Mouse (Mus musculus): ENCODE measurements around the gene Tbc1d23.
"Not testable (repeated sequence)": the region's sequence is repeated elsewhere in the genome, so short reads cannot be mapped to it uniquely, and the experiment has no call there.

Tbc1d23 gene

DNA sequence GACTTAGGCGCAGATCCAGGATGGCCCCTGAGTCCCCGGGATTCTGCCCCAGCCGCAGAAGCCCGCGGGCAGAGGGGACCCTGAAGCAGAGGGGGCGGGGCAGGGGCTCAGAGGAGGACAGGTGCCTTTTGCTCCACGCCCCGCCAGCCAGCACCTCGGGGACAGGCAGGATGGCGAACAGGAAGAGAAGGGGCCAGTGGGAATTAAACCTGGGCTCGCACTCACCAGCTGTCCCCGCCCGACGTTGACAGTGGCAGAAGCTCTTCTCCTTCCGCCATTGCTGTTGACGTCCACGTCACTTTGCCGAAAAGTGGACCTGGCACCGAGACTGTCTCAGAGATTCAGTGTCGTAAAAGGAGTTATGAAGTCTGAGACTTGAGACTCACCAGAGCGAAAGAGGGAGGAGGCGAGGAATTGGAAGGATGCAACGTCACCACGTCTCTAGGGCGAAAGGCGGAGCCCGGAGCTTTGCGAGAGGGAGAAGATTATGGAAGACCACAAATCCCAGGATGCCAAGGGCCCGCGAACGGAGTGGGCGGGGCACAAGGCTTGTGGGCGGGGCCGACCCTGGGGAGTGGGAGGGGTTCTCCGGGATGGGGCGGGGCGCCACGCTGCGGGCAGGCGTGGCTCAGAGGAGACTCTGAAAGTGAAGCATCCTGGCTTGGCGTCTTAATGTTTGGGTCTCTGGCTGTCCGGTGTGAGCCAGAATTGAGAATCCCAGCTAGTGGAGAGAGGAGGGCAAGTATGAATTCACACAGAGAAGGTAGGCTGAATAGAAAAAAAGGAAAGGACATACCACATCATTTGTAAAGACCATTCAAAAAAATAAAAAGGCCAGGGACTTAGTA is at the start of gene Tbc1d23:
Tbc1d23 (minus strand) TSS at position 416 of the 848 bp plus-strand sequence.
- DNase-seq (ENCODE audit: extremely low spot score): peak; percentile 99

GRCm38 (mm10) chr16:57280221-57281217 is 49.2 kb upstream of the Tbc1d23 start:
- no peak for DNase-seq (ENCODE audit: extremely low spot score)

DNA sequence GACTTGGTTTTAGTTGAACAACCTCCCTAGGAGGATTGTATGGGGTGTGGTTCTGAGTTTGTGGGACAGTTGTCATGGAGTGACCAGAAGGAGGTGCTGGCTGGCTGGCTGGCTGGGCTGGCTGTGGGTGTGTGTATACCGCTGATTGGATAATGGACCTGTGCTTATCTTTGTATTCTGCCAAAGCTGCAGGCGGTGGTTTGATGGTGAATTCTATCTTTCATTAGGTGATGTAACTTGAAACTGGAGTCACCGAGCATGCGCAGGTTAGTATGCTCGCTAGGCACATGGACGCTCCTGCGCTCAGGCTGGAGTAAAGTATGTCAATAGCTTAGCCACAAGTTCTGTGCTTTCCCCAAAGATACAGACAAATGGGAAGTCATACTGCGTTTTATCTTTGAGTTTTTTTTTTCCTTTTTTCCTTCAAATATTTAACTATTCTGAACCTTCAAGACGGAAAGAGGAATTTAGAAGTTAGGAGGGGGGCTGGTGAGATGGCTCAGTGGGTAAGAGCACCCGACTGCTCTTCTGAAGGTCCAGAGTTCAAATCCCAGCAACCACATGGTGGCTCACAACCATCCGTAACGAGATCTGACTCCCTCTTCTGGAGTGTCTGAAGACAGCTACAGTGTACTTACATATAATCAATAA is 47.8 kb upstream of the Tbc1d23 start:
- DNase-seq (ENCODE audit: extremely low spot score): no peak

GRCm38 (mm10) chr16:57269751-57270150 is 38.4 kb upstream of the Tbc1d23 start:
- DNase-seq (ENCODE audit: extremely low spot score): no peak

DNA sequence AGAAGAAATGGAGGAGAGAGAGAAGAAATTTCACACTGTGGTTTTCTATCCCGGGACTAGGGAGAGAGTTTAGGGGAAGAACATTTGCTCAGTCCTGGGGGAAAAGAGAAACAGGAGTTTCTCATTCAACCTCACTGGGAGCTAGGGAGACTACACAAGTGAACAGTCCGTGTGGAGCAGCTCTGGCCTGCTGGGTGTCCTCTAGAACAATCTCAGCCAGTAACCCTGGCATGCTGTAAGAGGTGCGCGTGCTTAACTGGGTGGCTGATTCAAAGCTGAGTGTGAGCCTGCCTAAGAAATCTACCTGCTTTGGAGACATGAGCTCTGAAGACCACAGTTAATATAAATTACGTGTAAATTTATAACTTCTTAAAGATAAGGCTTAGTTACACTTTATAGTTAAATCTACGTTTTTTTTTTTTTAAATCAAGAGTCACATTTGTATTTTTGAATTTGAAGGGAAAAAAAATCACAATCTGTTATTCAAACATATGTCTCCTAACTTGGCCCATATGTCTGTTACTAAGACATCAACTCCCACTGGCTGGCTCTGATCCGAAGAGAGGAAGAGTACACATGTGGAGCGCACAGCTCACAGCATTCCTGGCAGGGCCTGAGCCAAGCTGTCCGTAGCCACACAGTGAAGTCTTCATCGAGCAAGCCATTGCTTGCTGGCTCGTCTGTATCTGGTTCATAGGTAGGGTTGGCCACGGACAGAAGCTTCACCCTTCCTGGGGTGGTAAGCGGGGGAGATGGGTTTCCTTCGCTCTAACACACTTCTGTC is 36.9 kb upstream of the Tbc1d23 start:
- no peak for DNase-seq (ENCODE audit: extremely low spot score)

DNA sequence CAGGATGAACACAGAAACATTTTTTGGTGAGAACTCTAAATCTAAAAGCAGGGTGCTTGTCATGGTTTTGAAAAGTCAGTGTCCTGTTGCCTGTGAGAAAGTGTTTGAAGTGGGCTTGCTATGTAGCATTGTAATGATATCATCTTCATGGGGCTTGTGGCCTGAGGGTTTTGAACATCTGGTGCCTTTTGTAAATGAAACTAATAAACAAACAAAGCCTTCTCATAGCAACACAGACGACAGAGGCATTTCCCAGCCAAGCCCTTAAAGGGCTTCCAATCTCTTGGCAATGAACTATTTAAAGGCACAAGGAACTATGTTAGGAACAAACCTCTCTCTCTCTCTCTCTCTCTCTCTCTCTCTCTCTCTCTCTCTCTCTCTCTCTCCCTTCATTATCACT is 35.8 kb upstream of the Tbc1d23 start:
- no peak for DNase-seq (ENCODE audit: extremely low spot score)

DNA sequence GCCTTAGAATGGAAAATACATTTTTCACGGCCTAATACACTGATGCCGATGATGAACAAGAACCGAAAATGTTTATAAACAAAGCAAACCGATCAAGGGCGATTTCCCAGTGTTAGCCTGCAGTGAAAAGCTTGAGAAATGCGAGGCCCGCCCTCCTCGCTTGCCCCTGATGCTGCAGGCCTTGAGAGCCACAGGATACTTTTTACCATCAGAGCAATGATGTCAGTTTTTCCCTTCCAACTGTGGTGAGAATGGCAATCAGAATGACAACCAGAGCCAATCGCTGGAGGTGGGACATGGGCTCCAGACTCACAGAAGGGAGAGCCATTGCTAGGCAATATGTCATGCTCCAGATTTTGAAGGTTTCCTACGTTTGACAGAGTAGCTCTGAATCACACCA is 28.8 kb upstream of the Tbc1d23 start:
- DNase-seq (ENCODE audit: extremely low spot score): no peak

DNA sequence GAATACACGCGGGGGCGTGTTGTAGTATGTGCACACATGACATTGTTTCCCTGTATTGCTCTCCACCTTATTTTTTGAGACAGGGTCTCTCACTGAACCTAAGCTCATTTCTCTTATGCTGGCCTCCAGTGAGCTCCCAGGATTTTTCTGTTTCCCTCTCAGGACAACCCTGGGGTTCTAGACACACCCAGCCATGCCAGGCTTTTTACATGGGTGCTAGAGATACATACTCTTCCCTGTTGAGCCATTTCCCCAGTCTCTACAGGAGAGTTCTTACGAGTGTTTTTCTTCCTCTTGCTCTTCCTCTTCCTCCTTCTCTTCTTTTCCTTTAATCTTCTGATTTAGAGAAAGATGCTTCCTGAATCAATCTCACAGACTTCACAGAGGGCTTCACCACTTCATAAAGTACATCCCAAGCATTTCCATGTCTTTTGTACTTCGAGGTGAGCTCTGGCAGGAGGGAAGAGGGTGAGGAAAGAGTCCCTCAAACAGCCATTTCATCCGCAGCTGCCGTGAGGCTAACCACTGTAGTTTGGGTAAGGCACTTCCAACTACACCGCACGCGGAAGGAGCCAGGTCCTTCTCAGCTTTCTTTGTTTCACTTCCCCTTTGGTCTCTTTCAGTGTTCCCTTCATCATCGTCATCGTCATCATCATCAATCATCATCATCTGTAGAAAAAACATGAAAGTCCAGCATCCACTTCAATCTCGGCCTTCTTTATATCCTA is 28.2 kb upstream of the Tbc1d23 start:
- no peak for DNase-seq (ENCODE audit: extremely low spot score)

DNA sequence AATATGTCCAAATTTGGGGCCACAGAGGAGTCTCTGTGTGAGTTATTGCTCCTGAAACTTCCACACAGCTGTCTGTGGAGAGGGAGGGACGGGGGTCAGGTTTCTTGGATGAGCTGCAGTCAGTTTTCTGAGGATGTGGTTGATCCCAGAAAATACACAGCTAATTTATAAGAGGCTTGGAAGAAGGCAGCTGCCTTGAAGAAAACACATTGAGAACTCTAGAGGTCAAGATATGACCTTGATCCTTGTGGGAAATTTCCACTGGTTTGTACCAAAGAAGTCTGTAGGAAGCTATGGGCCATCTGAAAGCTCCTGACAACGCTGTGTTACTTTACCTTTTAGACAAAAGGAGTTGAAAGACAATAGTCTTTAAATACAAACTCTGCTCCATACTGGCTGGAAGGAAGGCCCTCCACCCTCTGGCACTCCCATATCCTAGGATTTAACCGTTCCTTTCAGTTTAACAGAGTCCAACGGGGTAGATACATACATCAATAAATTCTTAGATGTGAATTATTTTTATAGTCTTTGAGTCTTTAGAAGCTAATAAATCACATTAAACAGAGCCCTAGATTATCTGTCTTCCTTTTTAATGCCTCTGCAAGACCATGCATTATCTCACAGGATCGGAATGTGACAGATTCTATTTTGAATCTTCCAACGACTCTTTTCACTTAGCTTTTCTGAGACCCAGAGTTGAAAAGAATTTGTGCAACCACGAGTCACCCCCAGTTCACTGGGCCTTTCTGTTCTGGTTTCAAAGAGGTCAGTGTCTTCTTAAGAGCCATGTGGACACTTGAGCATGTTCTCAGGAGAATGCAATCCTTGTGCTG is 20.5 kb upstream of the Tbc1d23 start:
- DNase-seq (ENCODE audit: extremely low spot score): no peak

- DNase-seq (ENCODE audit: extremely low spot score): no peak
Measured at GRCm38 (mm10) chr16:57250991-57251390, 19.7 kb upstream of the Tbc1d23 start.

DNA sequence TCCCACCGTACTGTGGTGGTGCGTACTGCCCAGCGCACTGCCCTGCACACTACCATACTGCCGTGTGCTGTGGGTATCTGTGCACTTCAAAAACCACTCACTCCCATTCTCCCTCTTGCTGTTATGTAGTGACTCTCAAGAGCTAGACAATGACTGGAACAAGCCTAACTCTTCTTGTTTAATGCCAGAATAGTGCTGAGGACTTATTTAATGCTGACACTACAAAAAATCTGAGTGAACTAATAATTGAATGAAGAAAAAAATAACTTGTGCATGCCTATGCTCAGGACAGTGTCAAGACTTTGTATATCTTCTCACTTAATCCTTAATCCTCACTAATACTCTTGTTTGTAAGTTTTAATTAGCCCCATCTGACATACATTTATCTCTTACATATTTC is 16.2 kb upstream of the Tbc1d23 start:
- no peak for DNase-seq (ENCODE audit: extremely low spot score)

- DNase-seq (ENCODE audit: extremely low spot score): no peak
Measured at GRCm38 (mm10) chr16:57246596-57246995, 15.3 kb upstream of the Tbc1d23 start.

DNA sequence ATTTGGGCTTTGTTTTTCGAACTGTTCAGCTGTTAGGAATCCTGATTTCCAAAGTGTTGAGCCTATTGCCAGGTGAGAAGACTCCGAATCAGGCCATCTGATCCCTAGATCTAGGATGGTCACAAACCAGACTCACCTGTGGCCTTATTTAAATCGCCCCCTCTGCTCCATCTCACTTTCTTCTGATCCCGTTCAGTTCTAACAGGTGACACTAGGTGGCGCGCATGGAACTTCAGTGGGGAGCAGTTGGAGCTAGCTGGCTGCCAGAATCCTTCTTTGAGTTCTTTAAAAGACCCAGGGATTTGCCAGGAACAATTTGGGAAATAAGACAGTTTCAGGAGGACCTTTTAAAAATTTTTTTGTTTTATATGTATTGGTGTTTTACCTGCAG is 12.5 kb upstream of the Tbc1d23 start:
- peak; percentile 82 for DNase-seq (ENCODE audit: extremely low spot score)

GRCm38 (mm10) chr16:57243205-57243857 is 12.0 kb upstream of the Tbc1d23 start:
- DNase-seq (ENCODE audit: extremely low spot score): peak; percentile 24

GRCm38 (mm10) chr16:57242857-57243204 is 11.5 kb upstream of the Tbc1d23 start:
- no peak for DNase-seq (ENCODE audit: extremely low spot score)

GRCm38 (mm10) chr16:57235871-57236510 is 4.7 kb upstream of the Tbc1d23 start:
- DNase-seq (ENCODE audit: extremely low spot score): no peak

DNA sequence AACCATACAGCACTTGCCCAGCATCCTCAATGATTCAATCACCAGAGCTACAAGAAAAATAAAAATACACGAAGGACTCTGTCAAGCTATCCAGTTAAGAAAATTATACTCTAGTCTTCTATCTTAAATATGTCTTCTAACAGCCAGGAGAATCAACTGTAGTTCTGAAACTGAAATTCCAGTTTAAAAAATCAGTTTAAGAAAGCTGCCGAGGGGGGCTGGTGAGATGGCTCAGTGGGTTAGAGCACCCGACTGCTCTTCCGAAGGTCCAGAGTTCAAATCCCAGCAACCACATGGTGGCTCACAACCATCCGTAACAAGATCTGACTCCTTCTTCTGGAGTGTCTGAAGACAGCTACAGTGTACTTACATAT is 620 bp upstream of the Tbc1d23 start:
- DNase-seq (ENCODE audit: extremely low spot score): not testable (repeated sequence)

- no peak for DNase-seq (ENCODE audit: extremely low spot score)
Measured at GRCm38 (mm10) chr16:57226444-57226843, 4.9 kb downstream of the Tbc1d23 start.

DNA sequence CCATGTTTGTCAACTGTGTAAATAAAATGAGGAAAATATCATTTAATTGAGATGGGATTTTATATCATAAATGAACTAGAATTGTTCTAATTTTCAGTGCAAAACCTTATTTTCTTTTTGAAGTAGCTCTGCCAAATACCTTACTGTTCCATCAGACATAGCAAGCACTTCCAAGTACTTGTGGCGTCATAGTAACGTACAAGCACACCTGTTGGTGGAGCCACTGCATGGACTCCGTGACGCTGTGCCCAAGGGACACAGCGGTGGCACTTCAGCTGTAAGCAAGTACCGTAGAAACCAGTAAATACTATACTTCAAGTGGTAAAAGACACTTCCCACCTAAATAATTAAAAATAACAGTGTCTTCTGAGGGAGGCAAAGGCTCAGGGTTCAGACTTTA is 10.9 kb downstream of the Tbc1d23 start:
- DNase-seq (ENCODE audit: extremely low spot score): no peak
